Mouse (Mus musculus) hindbrain, embryonic 11.5 days (tissue): ENCODE measurements around the gene Anapc15. TPM values are rescaled to one million over a fixed set of nuclear protein-coding genes. Genes with fewer than 3 reads are reported as not detected.

ENCODE experiments used
- ATAC-seq: fragments of 200-750 bp; cut with Nextera tagmentation; 2 replicates; pipeline ENCODE4 v1.8.0; 2017; ENCODE audit warnings: mild to moderate bottlenecking, moderate TSS enrichment, moderate library complexity; ENCODE audit not compliant: low FRiP score
- DNase-seq: peaks from one replicate; pipeline ENCODE4 v3.0.0-alpha.2; 2015; ENCODE audit warnings: low spot score
- H3K27ac ChIP-seq: fragments of 300-500 bp; sonication (generic); 2 replicates; pipeline ENCODE4 v1.5.1; 2014; ENCODE audit warnings: mild to moderate bottlenecking, low read depth, low read length
- H3K27me3 ChIP-seq: fragments of 300-500 bp; sonication (generic); 2 replicates; pipeline ENCODE4 v1.6.1; 2014; ENCODE audit warnings: mild to moderate bottlenecking, low read length, moderate library complexity, mixed read lengths; ENCODE audit not compliant: control insufficient read depth, insufficient read depth
- H3K36me3 ChIP-seq: fragments of 300-500 bp; sonication (generic); 2 replicates; pipeline ENCODE4 v1.6.1; 2014; ENCODE audit warnings: mild to moderate bottlenecking, low read length, moderate library complexity, mixed read lengths; ENCODE audit not compliant: control insufficient read depth, insufficient read depth
- H3K4me1 ChIP-seq: fragments of 300-500 bp; sonication (generic); replicated peaks from 2 replicates; pipeline ENCODE4 v1.6.1; 2014; ENCODE audit warnings: low read length, mixed read lengths; ENCODE audit not compliant: control insufficient read depth, insufficient read depth
- H3K4me2 ChIP-seq: fragments of 300-500 bp; sonication (generic); replicated peaks from 2 replicates; pipeline ENCODE4 v1.6.1; 2014; ENCODE audit warnings: mild to moderate bottlenecking, low read depth, low read length
- H3K4me3 ChIP-seq: fragments of 300-500 bp; sonication (generic); 2 replicates; pipeline ENCODE4 v1.5.1; 2014; ENCODE audit warnings: low read depth, low read length
- H3K9ac ChIP-seq: fragments of 300-500 bp; sonication (generic); 2 replicates; pipeline ENCODE4 v1.6.1; 2014; ENCODE audit warnings: low read depth, low read length
- H3K9me3 ChIP-seq: fragments of 300-500 bp; sonication (generic); 2 replicates; pipeline ENCODE4 v1.6.1; 2016; ENCODE audit warnings: low read length; ENCODE audit not compliant: control insufficient read depth
- WGBS: fragments of 180-500 bp; shearing (Covaris S2); extraction: QIAGEN DNeasy Blood & Tissue Kit; methylation state at CpG from one replicate; pipeline ENCODE4 v1.1.7; 2014; 5-methylcytosine and 5-hydroxymethylcytosine counted together
- polyA plus RNA-seq: library from polyadenylated mRNA; unstranded; fragments of >200 nt; fragmentation: Nextera tagmentation; extraction: Ambion mirVana; gene quantifications from 2 replicates; pipeline ENCODE4 v1.2.1, GENCODE M21; 2014

The Anapc15 gene
- polyA plus RNA-seq, 1 experiment from 2014 or later = 90.2 TPM

DNA sequence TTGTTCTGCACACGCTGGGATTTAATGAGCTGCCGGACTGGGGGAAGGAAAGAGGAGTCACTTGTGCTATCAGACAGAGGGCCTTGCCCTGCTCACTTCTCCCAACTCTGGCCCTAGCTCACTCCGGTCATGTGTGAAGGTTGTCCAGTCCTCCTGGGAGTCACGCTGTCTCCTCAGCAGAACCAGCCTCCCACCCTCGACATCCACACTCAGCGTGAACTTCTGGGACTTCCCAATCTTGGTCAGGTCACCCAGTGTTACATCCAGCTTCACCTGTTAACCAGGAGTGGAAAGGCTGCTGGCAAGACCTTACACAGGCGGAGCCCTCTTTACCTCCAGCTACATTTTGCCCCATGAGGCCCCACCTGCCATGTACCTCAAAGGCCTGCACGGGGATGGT lies 32.1 kb upstream of the Anapc15 start:
- H3K36me3 ChIP-seq = peaks cover 17% of the 10 kb centered on the region
- H3K4me3 ChIP-seq = no peak overlapping the region
- H3K27ac ChIP-seq = no peak overlapping the region
- no peak overlapping the region for H3K9ac ChIP-seq
- no peaks in the 10 kb centered on the region for H3K27me3 ChIP-seq
- H3K4me2 ChIP-seq = no peak overlapping the region
- H3K4me1 ChIP-seq = peaks cover 3% of the 10 kb centered on the region; the same call in 1 of the 2 replicates
- whole genome bisulfite sequencing = 91% methylated on average over 8 of the region's 8 CpGs
- no peak for DNase-seq
- ATAC-seq = no peak
- H3K9me3 ChIP-seq = no peaks in the 10 kb centered on the region

DNA sequence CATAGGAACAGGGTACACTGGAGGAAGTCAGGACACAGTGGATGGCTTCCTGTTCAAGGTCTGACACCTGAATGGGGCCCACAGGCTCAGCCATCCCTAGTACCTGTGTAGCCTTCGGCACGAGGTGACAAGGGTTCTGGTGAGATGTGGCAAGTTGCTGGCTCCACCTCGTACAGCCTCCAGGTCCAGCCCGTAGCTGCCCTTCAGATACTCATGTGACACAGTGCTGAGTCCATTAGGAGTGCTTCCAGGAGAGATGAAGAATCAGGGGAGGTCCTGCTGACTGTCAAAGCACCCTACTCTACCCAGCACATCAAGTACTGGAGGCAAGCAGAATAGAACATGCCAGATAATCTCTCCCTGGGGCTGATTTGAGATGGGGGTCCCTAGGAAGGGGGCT lies 31.1 kb upstream of the Anapc15 start:
- H3K27me3 ChIP-seq = no peaks in the 10 kb centered on the region

DNA sequence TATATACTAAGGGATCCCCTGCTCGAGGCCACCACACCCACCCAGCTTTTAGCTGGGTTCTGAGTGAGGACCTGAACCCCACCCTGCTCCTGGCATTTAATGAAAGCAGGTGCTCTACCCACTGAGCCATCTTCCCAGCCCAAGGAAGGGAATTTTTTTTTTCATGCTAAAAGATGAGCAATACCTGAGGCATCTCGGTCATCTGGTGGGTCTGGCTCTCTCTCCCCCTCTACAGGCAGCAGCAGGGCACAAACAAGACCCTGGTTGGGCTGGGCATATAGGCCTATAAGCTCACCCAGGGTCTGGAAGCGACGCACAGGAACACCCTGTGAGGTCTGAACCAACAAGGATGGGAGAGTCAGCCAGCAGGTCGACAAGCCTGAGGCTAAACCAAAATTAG lies 30.2 kb upstream of the Anapc15 start:
- peak; percentile 5 for DNase-seq
- Histone ChIP-seq H3K4me3 (no peak overlapping the region), H3K4me1 (peaks cover 4% of the 10 kb centered on the region; the same call in 1 of the 2 replicates), H3K27ac (no peak overlapping the region), H3K4me2 (no peak overlapping the region), H3K9me3 (no peaks in the 10 kb centered on the region), H3K36me3 (peaks cover 12% of the 10 kb centered on the region), H3K9ac (no peak overlapping the region), H3K27me3 (no peaks in the 10 kb centered on the region)
- ATAC-seq = no peak
- 75% methylated on average over 5 of the region's 5 CpGs for WGBS

More for the DNA sequence above, 31.1 kb upstream of the Anapc15 start:
- peaks cover 3% of the 10 kb centered on the region; the same call in 1 of the 2 replicates for H3K4me1 ChIP-seq
- H3K9ac ChIP-seq = no peak overlapping the region
- peaks cover 14% of the 10 kb centered on the region for H3K36me3 ChIP-seq
- H3K9me3 ChIP-seq = no peaks in the 10 kb centered on the region
- DNase-seq (no peak), ATAC-seq (no peak)
- H3K4me2 ChIP-seq = no peak overlapping the region
- WGBS = 95% methylated on average over 4 of the region's 4 CpGs
- no peak overlapping the region for H3K4me3 ChIP-seq
- no peak overlapping the region for H3K27ac ChIP-seq

DNA sequence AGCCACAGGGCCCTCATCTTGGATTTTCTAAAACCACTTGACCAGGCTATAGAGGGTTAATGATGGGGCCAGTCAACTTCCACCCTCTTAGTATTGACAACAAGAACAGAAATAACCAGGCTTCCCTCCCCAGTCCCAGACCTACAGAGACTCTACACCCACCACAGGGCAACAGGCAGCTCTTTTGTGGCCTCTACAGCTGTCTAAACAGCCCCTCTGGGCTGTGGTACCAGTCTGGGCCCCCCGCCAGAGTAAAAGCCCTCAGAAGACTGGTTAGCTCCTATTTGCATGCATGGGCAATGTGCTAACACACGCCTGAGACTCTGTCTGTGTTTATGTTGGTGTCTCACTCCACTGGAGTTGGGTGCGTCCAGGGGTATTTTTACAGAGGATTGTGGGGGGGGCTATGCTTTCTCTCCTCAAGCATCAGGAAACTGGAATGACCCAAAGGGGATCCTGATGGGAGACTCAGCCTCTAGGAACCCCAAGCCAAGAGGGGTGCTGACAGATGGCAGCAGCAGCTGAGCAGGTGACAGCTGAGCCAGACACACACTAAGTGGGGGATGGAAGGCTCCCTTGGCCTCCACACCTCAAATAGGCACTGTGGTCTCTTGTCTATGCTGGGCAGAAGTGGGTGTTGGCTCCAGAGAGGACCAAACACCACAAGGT lies 29.5 kb upstream of the Anapc15 start:
- ATAC-seq (no peak), DNase-seq (peak; percentile 15)
- no peak overlapping the region for H3K4me2 ChIP-seq
- no peak overlapping the region for H3K9ac ChIP-seq
- H3K27me3 ChIP-seq = no peaks in the 10 kb centered on the region
- H3K4me1 ChIP-seq = peaks cover 6% of the 10 kb centered on the region; the same call in 1 of the 2 replicates
- peaks cover 12% of the 10 kb centered on the region for H3K36me3 ChIP-seq
- 63% methylated on average over 3 of the region's 3 CpGs for WGBS
- H3K4me3 ChIP-seq = no peak overlapping the region
- H3K27ac ChIP-seq = peak overlapping the region; percentile 24; the same call in 1 of the 2 replicates
- H3K9me3 ChIP-seq = no peaks in the 10 kb centered on the region

- peaks cover 12% of the 10 kb centered on the region for H3K36me3 ChIP-seq
These were observed 28.6 kb upstream of the Anapc15 start for GRCm38 (mm10) chr7:101834903-101835302.

DNA sequence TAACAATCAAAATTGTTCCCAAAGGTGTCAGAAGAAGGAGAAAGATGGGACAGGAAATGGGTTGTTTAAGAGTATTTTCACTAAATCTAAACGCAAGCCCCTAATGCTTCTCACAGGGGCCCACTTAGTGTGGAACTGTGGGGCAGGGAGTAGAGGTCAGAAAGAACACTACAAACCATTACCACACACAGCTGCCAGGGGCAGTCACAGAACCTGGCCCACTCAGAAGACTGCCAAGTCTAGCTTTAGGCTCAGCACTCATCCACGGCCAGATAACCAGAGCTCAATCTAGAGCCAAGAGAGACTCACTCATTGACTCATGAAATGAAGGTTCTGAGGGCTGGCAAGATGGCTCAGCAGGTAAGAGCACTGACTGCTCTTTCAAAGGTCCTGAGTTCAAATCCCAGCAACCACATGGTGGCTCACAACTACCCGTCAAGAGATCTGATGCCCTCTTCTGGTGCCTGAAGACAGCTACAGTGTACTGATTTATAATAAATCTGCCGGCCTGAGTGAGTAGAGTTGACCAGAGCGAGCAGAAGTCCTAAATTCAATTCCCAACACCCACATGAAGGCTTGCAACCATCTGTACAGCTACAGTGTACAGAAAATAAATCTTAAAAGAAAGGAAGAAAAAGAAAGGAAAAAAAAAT lies 27.9 kb upstream of the Anapc15 start:
- peak overlapping the region; percentile 96 for H3K9ac ChIP-seq
- peaks cover 11% of the 10 kb centered on the region for H3K36me3 ChIP-seq
- peak overlapping the region; percentile 89 for H3K4me2 ChIP-seq
- H3K4me3 ChIP-seq = peak overlapping the region; percentile 79
- WGBS = 46% methylated on average over 5 of the region's 5 CpGs
- H3K9me3 ChIP-seq = no peaks in the 10 kb centered on the region
- no peak for ATAC-seq
- no peaks in the 10 kb centered on the region for H3K27me3 ChIP-seq
- peak; percentile 19 for DNase-seq
- no peak overlapping the region for H3K27ac ChIP-seq
- H3K4me1 ChIP-seq = peaks cover 6% of the 10 kb centered on the region; the same call in 1 of the 2 replicates

More at GRCm38 (mm10) chr7:101834903-101835302, 28.6 kb upstream of the Anapc15 start:
- peaks cover 6% of the 10 kb centered on the region; the same call in 1 of the 2 replicates for H3K4me1 ChIP-seq
- H3K4me3 ChIP-seq = peak overlapping the region; percentile 0; the same call in 1 of the 2 replicates
- ATAC-seq = no peak
- no peaks in the 10 kb centered on the region for H3K27me3 ChIP-seq
- H3K27ac ChIP-seq = peak overlapping the region; percentile 24; the same call in 1 of the 2 replicates
- H3K4me2 ChIP-seq = no peak overlapping the region
- 55% methylated on average over 3 of the region's 3 CpGs for WGBS
- peak; percentile 24 for DNase-seq
- H3K9me3 ChIP-seq = no peaks in the 10 kb centered on the region
- no peak overlapping the region for H3K9ac ChIP-seq

- Histone ChIP-seq H3K27me3 (no peaks in the 10 kb centered on the region), H3K4me1 (peaks cover 6% of the 10 kb centered on the region; the same call in 1 of the 2 replicates), H3K36me3 (peaks cover 2% of the 10 kb centered on the region; the same call in 1 of the 2 replicates), H3K9ac (peak overlapping the region; percentile 96), H3K4me2 (peak overlapping the region; percentile 89), H3K27ac (peak overlapping the region; percentile 86), H3K9me3 (no peaks in the 10 kb centered on the region), H3K4me3 (peak overlapping the region; percentile 79)
- DNase-seq (peak; percentile 87), ATAC-seq (peak; percentile 63)
- under 1% methylated on average over 52 of the region's 63 CpGs for WGBS
These were observed 27.0 kb upstream of the Anapc15 start for GRCm38 (mm10) chr7:101836271-101837153.

GRCm38 (mm10) chr7:101837154-101837605 lies 26.3 kb upstream of the Anapc15 start:
- Histone ChIP-seq H3K27me3 (no peaks in the 10 kb centered on the region), H3K9ac (peak overlapping the region; percentile 96), H3K4me3 (peak overlapping the region; percentile 79), H3K4me2 (peak overlapping the region; percentile 89), H3K9me3 (no peaks in the 10 kb centered on the region), H3K27ac (peak overlapping the region; percentile 86), H3K36me3 (no peaks in the 10 kb centered on the region), H3K4me1 (peaks cover 6% of the 10 kb centered on the region; the same call in 1 of the 2 replicates)
- ATAC-seq (0 out of 2 replicates have a peak, but pooled peaks have one; percentile 1), DNase-seq (peak; percentile 62)
- WGBS = under 1% methylated on average over 20 of the region's 20 CpGs
